Mouse (Mus musculus): Measurements from ENCODE around the gene Map3k9. TPM values are rescaled to one million over a fixed set of nuclear protein-coding genes. Genes with fewer than 3 reads are reported as not detected.
A peak's percentile ranks its signal among the peaks of the same experiment; 100 is the strongest.

Gene Map3k9
- polyA plus RNA-seq (2015; fragmentation: Nextera tagmentation; extraction: Ambion mirVana), result 1.7 and 1.8 TPM in 2 replicates

- Histone ChIP-seq H3K4me1 (ENCODE audit: control insufficient read depth, insufficient read depth, low read length) (no peaks in the 10 kb centered on the region), H3K4me3 (replicated peaks; ENCODE audit: low read length) (peak within 1 kb of the TSS; percentile 74), H3K27ac (ENCODE audit: low read length) (peak within 1 kb of the TSS; percentile 92), H3K36me3 (ENCODE audit: control insufficient read depth, insufficient read depth, low read length) (no peaks in the 10 kb centered on the region), H3K27me3 (ENCODE audit: control insufficient read depth, insufficient read depth, low read length) (peaks cover 2% of the 10 kb centered on the region; the same call in 1 of the 2 replicates), H3K9me3 (replicated peaks; ENCODE audit: control insufficient read depth, low read length) (no peaks in the 10 kb centered on the region), H3K4me2 (ENCODE audit: low read depth, low read length) (peak within 1 kb of the TSS; percentile 63), H3K9ac (ENCODE audit: low read length) (peak within 1 kb of the TSS; percentile 82)
- peak; percentile 96 for ATAC-seq (ENCODE audit: insufficient read depth, low FRiP score)
- 2% methylated on average over 40 of the region's 56 CpGs for WGBS
These were observed at the start of gene Map3k9 for GRCm38 (mm10) chr12:81781105-81781909. Gene Map3k9 (minus strand): TSS chr12:81781175.

- WGBS, result 79% methylated on average over 2 of the region's 2 CpGs
- ATAC-seq (ENCODE audit: insufficient read depth, low FRiP score), result no peak
These were observed 47.4 kb upstream of the Map3k9 start for GRCm38 (mm10) chr12:81828355-81828754.

GRCm38 (mm10) chr12:81822778-81823480 is 42.0 kb upstream of the Map3k9 start:
- H3K36me3 ChIP-seq (ENCODE audit: control insufficient read depth, insufficient read depth, low read length), result no peaks in the 10 kb centered on the region
- H3K4me2 ChIP-seq (ENCODE audit: low read depth, low read length), result no peak overlapping the region
- no peaks in the 10 kb centered on the region for H3K9me3 ChIP-seq (replicated peaks; ENCODE audit: control insufficient read depth, low read length)
- H3K27ac ChIP-seq (ENCODE audit: low read length), result no peak overlapping the region
- ATAC-seq (ENCODE audit: insufficient read depth, low FRiP score), result no peak
- 80% methylated on average over 4 of the region's 4 CpGs for WGBS
- H3K9ac ChIP-seq (ENCODE audit: low read length), result no peak overlapping the region
- no peaks in the 10 kb centered on the region for H3K27me3 ChIP-seq (ENCODE audit: control insufficient read depth, insufficient read depth, low read length)
- no peaks in the 10 kb centered on the region for H3K4me1 ChIP-seq (ENCODE audit: control insufficient read depth, insufficient read depth, low read length)
- H3K4me3 ChIP-seq (replicated peaks; ENCODE audit: low read length), result no peak overlapping the region

More at GRCm38 (mm10) chr12:81828355-81828754, 47.4 kb upstream of the Map3k9 start:
- Histone ChIP-seq H3K9me3 (replicated peaks; ENCODE audit: control insufficient read depth, low read length) (no peaks in the 10 kb centered on the region), H3K4me2 (ENCODE audit: low read depth, low read length) (no peak overlapping the region), H3K27me3 (ENCODE audit: control insufficient read depth, insufficient read depth, low read length) (no peaks in the 10 kb centered on the region), H3K36me3 (ENCODE audit: control insufficient read depth, insufficient read depth, low read length) (no peaks in the 10 kb centered on the region), H3K4me1 (ENCODE audit: control insufficient read depth, insufficient read depth, low read length) (no peaks in the 10 kb centered on the region), H3K27ac (ENCODE audit: low read length) (no peak overlapping the region), H3K4me3 (replicated peaks; ENCODE audit: low read length) (no peak overlapping the region), H3K9ac (ENCODE audit: low read length) (no peak overlapping the region)

GRCm38 (mm10) chr12:81822176-81822575 is 41.2 kb upstream of the Map3k9 start:
- Histone ChIP-seq H3K4me1 (ENCODE audit: control insufficient read depth, insufficient read depth, low read length) (no peaks in the 10 kb centered on the region), H3K9me3 (replicated peaks; ENCODE audit: control insufficient read depth, low read length) (no peaks in the 10 kb centered on the region), H3K36me3 (ENCODE audit: control insufficient read depth, insufficient read depth, low read length) (no peaks in the 10 kb centered on the region), H3K9ac (ENCODE audit: low read length) (no peak overlapping the region), H3K27me3 (ENCODE audit: control insufficient read depth, insufficient read depth, low read length) (no peaks in the 10 kb centered on the region), H3K4me2 (ENCODE audit: low read depth, low read length) (no peak overlapping the region), H3K4me3 (replicated peaks; ENCODE audit: low read length) (no peak overlapping the region), H3K27ac (ENCODE audit: low read length) (no peak overlapping the region)
- WGBS, result 69% methylated on average over 4 of the region's 4 CpGs
- no peak for ATAC-seq (ENCODE audit: insufficient read depth, low FRiP score)

- no peak overlapping the region for H3K4me2 ChIP-seq (ENCODE audit: low read depth, low read length)
- no peak overlapping the region for H3K27ac ChIP-seq (ENCODE audit: low read length)
- H3K9me3 ChIP-seq (replicated peaks; ENCODE audit: control insufficient read depth, low read length), result no peaks in the 10 kb centered on the region
- H3K4me1 ChIP-seq (ENCODE audit: control insufficient read depth, insufficient read depth, low read length), result peaks cover 8% of the 10 kb centered on the region
- ATAC-seq (ENCODE audit: insufficient read depth, low FRiP score), result no peak
- no peaks in the 10 kb centered on the region for H3K36me3 ChIP-seq (ENCODE audit: control insufficient read depth, insufficient read depth, low read length)
- H3K27me3 ChIP-seq (ENCODE audit: control insufficient read depth, insufficient read depth, low read length), result no peaks in the 10 kb centered on the region
- H3K9ac ChIP-seq (ENCODE audit: low read length), result no peak overlapping the region
- H3K4me3 ChIP-seq (replicated peaks; ENCODE audit: low read length), result no peak overlapping the region
- 85% methylated on average over 4 of the region's 4 CpGs for WGBS
These were observed 39.7 kb upstream of the Map3k9 start for GRCm38 (mm10) chr12:81820700-81821099.

GRCm38 (mm10) chr12:81817126-81817505 is 36.1 kb upstream of the Map3k9 start:
- ATAC-seq (ENCODE audit: insufficient read depth, low FRiP score), result no peak
- Histone ChIP-seq H3K36me3 (ENCODE audit: control insufficient read depth, insufficient read depth, low read length) (no peaks in the 10 kb centered on the region), H3K27me3 (ENCODE audit: control insufficient read depth, insufficient read depth, low read length) (no peaks in the 10 kb centered on the region), H3K4me2 (ENCODE audit: low read depth, low read length) (peak overlapping the region; percentile 43), H3K9ac (ENCODE audit: low read length) (no peak overlapping the region), H3K9me3 (replicated peaks; ENCODE audit: control insufficient read depth, low read length) (no peaks in the 10 kb centered on the region), H3K4me1 (ENCODE audit: control insufficient read depth, insufficient read depth, low read length) (peaks cover 8% of the 10 kb centered on the region), H3K4me3 (replicated peaks; ENCODE audit: low read length) (no peak overlapping the region; the same call in 1 of the 2 replicates), H3K27ac (ENCODE audit: low read length) (no peak overlapping the region)
- 40% methylated on average over 6 of the region's 6 CpGs for whole genome bisulfite sequencing

GRCm38 (mm10) chr12:81816330-81817125 is 35.6 kb upstream of the Map3k9 start:
- Histone ChIP-seq H3K27me3 (ENCODE audit: control insufficient read depth, insufficient read depth, low read length) (no peaks in the 10 kb centered on the region), H3K4me3 (replicated peaks; ENCODE audit: low read length) (no peak overlapping the region; the same call in 1 of the 2 replicates), H3K9ac (ENCODE audit: low read length) (no peak overlapping the region), H3K4me1 (ENCODE audit: control insufficient read depth, insufficient read depth, low read length) (peaks cover 8% of the 10 kb centered on the region), H3K4me2 (ENCODE audit: low read depth, low read length) (peak overlapping the region; percentile 43), H3K9me3 (replicated peaks; ENCODE audit: control insufficient read depth, low read length) (no peaks in the 10 kb centered on the region), H3K27ac (ENCODE audit: low read length) (peak overlapping the region; percentile 10; the same call in 1 of the 2 replicates), H3K36me3 (ENCODE audit: control insufficient read depth, insufficient read depth, low read length) (no peaks in the 10 kb centered on the region)
- no peak for ATAC-seq (ENCODE audit: insufficient read depth, low FRiP score)
- WGBS, result 22% methylated on average over 10 of the region's 10 CpGs

GRCm38 (mm10) chr12:81814742-81815141 is 33.8 kb upstream of the Map3k9 start:
- Histone ChIP-seq H3K27me3 (ENCODE audit: control insufficient read depth, insufficient read depth, low read length) (no peaks in the 10 kb centered on the region), H3K36me3 (ENCODE audit: control insufficient read depth, insufficient read depth, low read length) (no peaks in the 10 kb centered on the region), H3K9ac (ENCODE audit: low read length) (no peak overlapping the region), H3K27ac (ENCODE audit: low read length) (no peak overlapping the region), H3K4me1 (ENCODE audit: control insufficient read depth, insufficient read depth, low read length) (peaks cover 8% of the 10 kb centered on the region), H3K4me3 (replicated peaks; ENCODE audit: low read length) (no peak overlapping the region), H3K9me3 (replicated peaks; ENCODE audit: control insufficient read depth, low read length) (no peaks in the 10 kb centered on the region), H3K4me2 (ENCODE audit: low read depth, low read length) (no peak overlapping the region)
- no peak for ATAC-seq (ENCODE audit: insufficient read depth, low FRiP score)
- 85% methylated on average over 5 of the region's 5 CpGs for WGBS

All from stomach, embryonic 16.5 days (tissue).